Mouse (Mus musculus) neural tube, embryonic 15.5 days (tissue): ENCODE measurements around the gene C1qa. TPM values are rescaled to one million over a fixed set of nuclear protein-coding genes. Genes with fewer than 3 reads are reported as not detected.

Experiments
- ATAC-seq: fragments of 200-750 bp; cut with Nextera tagmentation; 2 replicates; pipeline ENCODE4 v1.8.0; 2017; ENCODE audit warnings: mild to moderate bottlenecking, moderate TSS enrichment, moderate library complexity; ENCODE audit not compliant: low FRiP score
- H3K27ac ChIP-seq: fragments of 300-500 bp; sonication (generic); replicated peaks from 2 replicates; pipeline ENCODE4 v1.5.1; 2015; ENCODE audit warnings: mild to moderate bottlenecking, inconsistent platforms
- H3K27me3 ChIP-seq: fragments of 300-500 bp; sonication (generic); replicated peaks from 2 replicates; pipeline ENCODE4 v1.6.1; 2015; ENCODE audit warnings: inconsistent platforms
- H3K36me3 ChIP-seq: fragments of 300-500 bp; sonication (generic); 2 replicates; pipeline ENCODE4 v1.6.1; 2015; ENCODE audit warnings: inconsistent platforms
- H3K4me1 ChIP-seq: fragments of 300-500 bp; sonication (generic); 2 replicates; pipeline ENCODE4 v1.6.1; 2015; ENCODE audit warnings: inconsistent platforms
- H3K4me2 ChIP-seq: fragments of 300-500 bp; sonication (generic); 2 replicates; pipeline ENCODE4 v1.6.1; 2015; ENCODE audit warnings: inconsistent platforms, mild to moderate bottlenecking, moderate library complexity
- H3K4me3 ChIP-seq: fragments of 300-500 bp; sonication (generic); replicated peaks from 2 replicates; pipeline ENCODE4 v1.5.1; 2015; ENCODE audit warnings: mild to moderate bottlenecking, inconsistent platforms
- H3K9ac ChIP-seq: fragments of 300-500 bp; sonication (generic); replicated peaks from 2 replicates; pipeline ENCODE4 v1.6.1; 2015; ENCODE audit warnings: mild to moderate bottlenecking, inconsistent platforms
- H3K9me3 ChIP-seq: fragments of 300-500 bp; sonication (generic); replicated peaks from 2 replicates; pipeline ENCODE4 v1.6.1; 2016; ENCODE audit warnings: inconsistent platforms
- WGBS: fragments of 180-500 bp; shearing (Covaris S2); methylation state at CpG from one replicate; pipeline ENCODE4 v1.1.7; 2015; ENCODE audit warnings: mixed read lengths; 5-methylcytosine and 5-hydroxymethylcytosine counted together
- polyA plus RNA-seq: library from polyadenylated mRNA; unstranded; fragments of >200 nt; fragmentation: Nextera tagmentation; extraction: Ambion mirVana; gene quantifications from 2 replicates; pipeline ENCODE4 v1.2.1, GENCODE M21; 2015

C1qa gene
- polyA plus RNA-seq, 1 experiment from 2014 or later = 33.7 TPM

DNA sequence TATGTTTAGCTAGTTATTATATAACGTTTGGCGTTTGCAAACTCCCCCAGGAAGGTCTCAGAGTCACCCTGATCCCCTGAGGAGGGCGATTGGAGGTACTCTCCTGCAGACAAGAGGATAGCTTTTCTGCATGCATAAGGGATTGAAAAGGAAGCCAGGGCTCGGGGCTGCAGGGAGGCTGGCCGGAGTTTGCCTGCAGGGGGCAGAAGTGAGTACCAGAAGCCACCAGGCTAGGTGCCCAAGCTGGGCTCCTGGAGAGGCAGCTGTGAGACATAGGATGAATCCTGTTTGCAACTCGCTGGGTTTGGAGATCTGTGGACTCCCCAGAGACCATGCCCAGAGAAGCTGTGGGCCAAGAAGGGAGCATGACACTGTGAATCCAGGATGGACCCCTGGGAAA, 43.5 kb downstream of the C1qa start:
- no peak overlapping the region for H3K4me2 ChIP-seq
- H3K36me3 ChIP-seq = no peaks in the 10 kb centered on the region
- ATAC-seq = no peak
- no peak overlapping the region for H3K27ac ChIP-seq
- no peaks in the 10 kb centered on the region; the same call in 1 of the 2 replicates for H3K4me1 ChIP-seq
- H3K9ac ChIP-seq = no peak overlapping the region
- no peaks in the 10 kb centered on the region for H3K9me3 ChIP-seq
- H3K27me3 ChIP-seq = no peaks in the 10 kb centered on the region
- WGBS = 30% methylated on average over 6 of the region's 6 CpGs
- no peak overlapping the region for H3K4me3 ChIP-seq

DNA sequence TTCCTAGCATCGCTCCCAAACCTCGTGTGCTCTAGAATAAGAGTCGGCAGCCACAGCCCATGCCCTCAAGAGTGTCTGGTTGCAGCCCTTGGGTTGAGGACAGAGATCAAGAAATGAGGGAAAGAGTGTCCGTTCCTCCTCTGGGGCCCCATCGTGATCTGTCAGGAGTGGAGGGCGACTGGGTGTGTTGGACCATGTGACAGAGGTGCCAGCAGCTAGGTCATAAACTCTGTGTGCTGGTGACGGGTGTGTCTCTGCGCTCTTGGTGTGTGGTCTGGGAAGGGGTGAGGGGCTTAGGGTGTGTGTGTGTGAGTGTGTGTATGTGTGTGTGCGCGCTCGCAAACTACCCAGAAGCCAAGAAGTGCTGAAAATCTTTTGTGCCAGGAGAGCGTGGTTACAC, 45.6 kb downstream of the C1qa start:
- Histone ChIP-seq H3K9me3 (no peaks in the 10 kb centered on the region), H3K9ac (no peak overlapping the region), H3K27me3 (no peaks in the 10 kb centered on the region), H3K4me3 (no peak overlapping the region), H3K36me3 (no peaks in the 10 kb centered on the region), H3K27ac (no peak overlapping the region), H3K4me1 (peaks cover 8% of the 10 kb centered on the region), H3K4me2 (no peak overlapping the region)
- no peak for ATAC-seq
- WGBS = 80% methylated on average over 12 of the region's 12 CpGs

DNA sequence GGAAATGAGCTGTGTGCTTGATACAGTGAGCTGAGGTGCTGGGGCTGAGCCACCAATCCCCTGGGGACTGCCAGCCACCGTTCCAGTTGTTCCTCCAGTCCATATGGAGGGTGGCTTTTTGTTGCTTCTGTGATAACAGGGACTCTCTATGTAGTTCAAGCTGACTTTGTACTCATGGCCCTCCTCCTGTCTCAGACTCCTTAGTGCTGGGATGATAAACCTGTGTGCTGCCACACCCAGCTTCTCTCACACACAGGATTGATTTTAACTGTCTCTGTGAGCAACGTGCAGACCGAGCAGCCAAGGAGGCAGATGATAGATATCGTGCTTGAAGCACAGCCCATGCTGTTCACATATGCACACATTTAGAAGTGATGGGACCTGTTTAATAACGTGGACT, 46.5 kb downstream of the C1qa start:
- Histone ChIP-seq H3K4me3 (no peak overlapping the region), H3K4me2 (no peak overlapping the region), H3K27me3 (no peaks in the 10 kb centered on the region), H3K27ac (peak overlapping the region; percentile 49; the same call in 1 of the 2 replicates), H3K36me3 (no peaks in the 10 kb centered on the region), H3K9ac (no peak overlapping the region), H3K4me1 (peaks cover 11% of the 10 kb centered on the region), H3K9me3 (no peaks in the 10 kb centered on the region)
- WGBS = 32% methylated on average over 5 of the region's 5 CpGs
- no peak for ATAC-seq

DNA sequence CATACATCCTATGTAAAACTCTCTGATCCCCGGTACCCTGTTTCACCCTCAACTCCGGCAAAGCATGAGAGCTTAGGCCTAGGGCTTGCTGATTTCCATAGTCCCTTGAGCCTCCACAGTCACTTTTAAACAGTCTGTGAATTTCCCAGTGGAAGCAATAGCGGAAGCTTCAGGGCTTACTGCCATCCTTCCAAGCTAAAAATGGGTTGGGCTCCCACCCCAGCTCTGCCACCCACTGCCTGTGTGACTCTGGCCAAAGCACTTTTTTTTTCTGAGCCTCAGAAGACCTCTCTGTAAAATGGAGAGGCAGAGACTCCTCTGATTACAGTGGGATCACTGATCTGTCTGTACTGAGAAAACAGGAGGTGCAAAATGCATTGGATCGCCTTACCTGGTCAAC, 50.0 kb downstream of the C1qa start:
- no peak overlapping the region for H3K4me3 ChIP-seq
- ATAC-seq = no peak
- 58% methylated on average over 4 of the region's 4 CpGs for WGBS

DNA sequence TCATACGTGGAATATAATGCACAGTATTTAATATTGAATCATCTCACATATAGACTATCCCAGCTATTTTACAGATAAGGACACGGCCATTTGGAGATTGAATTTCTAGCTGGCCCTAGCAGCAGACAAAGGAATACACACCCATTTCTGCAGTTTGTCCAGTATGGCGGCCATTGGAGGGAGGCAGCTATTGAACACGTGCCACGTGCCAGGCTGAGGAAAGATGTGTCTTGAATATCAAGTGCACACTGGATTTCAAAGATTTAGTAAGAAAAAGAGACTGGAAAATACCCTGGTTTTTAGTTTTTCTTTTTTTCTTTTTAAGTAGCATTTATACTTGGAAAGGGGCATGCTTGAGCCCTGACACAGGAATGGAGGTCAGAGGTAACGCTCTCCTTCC, 51.4 kb downstream of the C1qa start:
- Histone ChIP-seq H3K27me3 (no peaks in the 10 kb centered on the region), H3K9me3 (no peaks in the 10 kb centered on the region), H3K27ac (no peak overlapping the region), H3K4me3 (no peak overlapping the region), H3K36me3 (no peaks in the 10 kb centered on the region), H3K4me2 (no peak overlapping the region), H3K9ac (no peak overlapping the region), H3K4me1 (peaks cover 11% of the 10 kb centered on the region)
- 58% methylated on average over 6 of the region's 6 CpGs for WGBS
- no peak for ATAC-seq

More for the DNA sequence above, 50.0 kb downstream of the C1qa start:
- Histone ChIP-seq H3K27me3 (no peaks in the 10 kb centered on the region), H3K9ac (no peak overlapping the region), H3K36me3 (no peaks in the 10 kb centered on the region), H3K27ac (no peak overlapping the region), H3K9me3 (no peaks in the 10 kb centered on the region), H3K4me2 (no peak overlapping the region), H3K4me1 (peaks cover 11% of the 10 kb centered on the region)

Other genes starting within 250 kb of the C1qa start
- gene Ephb2, start 62.8 kb downstream of the C1qa start, polyA plus RNA-seq = 13.7 and 21.3 TPM in 2 replicates
- gene C1qb, start 12.6 kb downstream of the C1qa start, polyA plus RNA-seq = 62.0 and 62.4 TPM in 2 replicates
- gene C1qc, start 5.7 kb downstream of the C1qa start, polyA plus RNA-seq = 28.4 and 29.0 TPM in 2 replicates
- gene Epha8, start 58.0 kb upstream of the C1qa start, polyA plus RNA-seq = 9.6 and 13.9 TPM in 2 replicates
- gene Zbtb40, start 150.0 kb upstream of the C1qa start, polyA plus RNA-seq = 3.6 and 4.6 TPM in 2 replicates